13 mouse cellular contexts compared by ENCODE assay signal in genomic region chr17:27603522-27604234, GRCm38 (mm10). TPM values are rescaled to one million over a fixed set of nuclear protein-coding genes. Genes with fewer than 3 reads are reported as not detected.
A peak's percentile ranks its signal among the peaks of the same experiment; 100 is the strongest.
DNase-seq lines count a peak whose midpoint lies in the region; ATAC-seq and TF ChIP-seq lines count a peak whose summit lies in the region.
"Had no signal": no experiment of that assay in that cellular context is flagged by ENCODE, and none has a peak within 500 bp of the region (broad histone marks: within the 10 kb centered on the region; RNA-seq: fewer than 3 reads in every experiment).

No protein-coding gene starts in this region.

- DNase-seq in forebrain, postnatal 0 days, result no peak
- no peak for DNase-seq in ES-E14 (ENCODE audit: low read depth, low spot score)
- DNase-seq in gastrocnemius, postnatal 14 days, result peak; percentile 59
- DNase-seq in heart, postnatal 4 days, result peak; percentile 73
- DNase-seq in urinary bladder, postnatal 25 days (ENCODE audit: low spot score), result no peak
- DNase-seq in adrenal gland, postnatal 36 days, result no peak
- DNase-seq in thymus, adult 18-20 months, result no peak
- DNase-seq: right cerebral cortex, postnatal 25 days had no signal

- H3K4me1 ChIP-seq in forebrain, postnatal 0 days (ENCODE audit: insufficient read depth), result peaks cover 17% of the 10 kb centered on the region; the same call in 1 of the 2 replicates
- H3K4me1 ChIP-seq in forebrain, embryonic 15.5 days, result peaks cover 43% of the 10 kb centered on the region
- peaks cover 9 to 29% of the 10 kb centered on the region in 2 experiments for H3K4me1 ChIP-seq in ES-E14 (ENCODE audit: control insufficient read depth in 2 of 2, insufficient read depth in 2 of 2, low read length in 2 of 2, poor library complexity in 1 of 2)

- in situ Hi-C loops in ES-E14 (cut with MboI; ENCODE audit: low sequenced_read_pairs in 2 of 2, unreplicated experiment in 2 of 2), result no loop called here

- peaks cover 6% of the 10 kb centered on the region for H3K36me3 ChIP-seq in forebrain, postnatal 0 days (ENCODE audit: insufficient read depth)
- H3K36me3 ChIP-seq in forebrain, embryonic 15.5 days, result no peaks in the 10 kb centered on the region
- peaks cover 5% of the 10 kb centered on the region; the same call in 1 of the 2 replicates for H3K36me3 ChIP-seq in ES-E14 (ENCODE audit: control insufficient read depth, insufficient read depth, low read length, poor library complexity, severe bottlenecking)

- H3K9me3 ChIP-seq in forebrain, postnatal 0 days (ENCODE audit: low read length), result no peaks in the 10 kb centered on the region
- no peaks in the 10 kb centered on the region for H3K9me3 ChIP-seq in forebrain, embryonic 15.5 days
- H3K9me3 ChIP-seq in ES-E14 (ENCODE audit: control insufficient read depth, insufficient read depth, low read depth, low read length), result no peaks in the 10 kb centered on the region

- no peaks in the 10 kb centered on the region for H3K27me3 ChIP-seq in forebrain, postnatal 0 days (ENCODE audit: insufficient read depth, low read length)
- H3K27me3 ChIP-seq in forebrain, embryonic 15.5 days, result no peaks in the 10 kb centered on the region
- H3K27me3 ChIP-seq: CH12.LX had no signal

- WGBS in forebrain, postnatal 0 days, result 63% methylated on average over 21 of the region's 21 CpGs
- WGBS in forebrain, embryonic 15.5 days, result 73% methylated on average over 21 of the region's 21 CpGs

- no peak overlapping the region for H3K4me3 ChIP-seq in forebrain, postnatal 0 days (ENCODE audit: low read depth, low read length)
- no peak overlapping the region for H3K4me3 ChIP-seq in forebrain, embryonic 15.5 days
- H3K4me3 ChIP-seq in ES-E14 (ENCODE audit: insufficient read depth in 1 of 2, low read depth in 1 of 2, low read length in 2 of 2, poor library complexity in 1 of 2, severe bottlenecking in 1 of 2), result no peak overlapping the region

- no peak for ATAC-seq in forebrain, postnatal 0 days
- ATAC-seq in forebrain, embryonic 15.5 days (replicated peaks), result no peak
- ATAC-seq: forebrain, embryonic 16.5 days had no signal

- intact Hi-C loops in gastrocnemius, postnatal 14 days (cut with DNase I; ENCODE audit: low total_unique reads), result no loop called here

- 0 out of 2 replicates have a peak overlapping the region, but pooled peaks have one; percentile 2 for H3K27ac ChIP-seq in forebrain, postnatal 0 days (ENCODE audit: low read depth, low read length)
- no peak overlapping the region for H3K27ac ChIP-seq in forebrain, embryonic 15.5 days (replicated peaks)
- H3K27ac ChIP-seq in ES-E14 (ENCODE audit: insufficient read depth, low read depth, low read length, poor library complexity, severe bottlenecking), result peak overlapping the region; percentile 20; the same call in 1 of the 2 replicates

- no peak for TF ChIP-seq CTCF in forebrain, postnatal 0 days (IDR thresholded peaks at IDR 0.05; ENCODE audit: low read depth)

- H3K9ac ChIP-seq in forebrain, postnatal 0 days, result no peak overlapping the region
- no peak overlapping the region for H3K9ac ChIP-seq in forebrain, embryonic 15.5 days (replicated peaks)
- no peak overlapping the region for H3K9ac ChIP-seq in ES-E14 (ENCODE audit: insufficient read depth, low read depth, low read length, poor library complexity, severe bottlenecking)

- H3K4me2 ChIP-seq in forebrain, postnatal 0 days (ENCODE audit: low read depth), result no peak overlapping the region
- H3K4me2 ChIP-seq in forebrain, embryonic 15.5 days (replicated peaks), result no peak overlapping the region

TF ChIP-seq in ES-E14, 5 proteins besides CTCF, POLR2A, EP300 and RAD21:
- TF ChIP-seq ZC3H11A (IDR thresholded peaks at IDR 0.05; ENCODE audit: borderline replicate concordance, low read depth, low read length), result no peak
- TF ChIP-seq HCFC1 (IDR thresholded peaks at IDR 0.05; ENCODE audit: borderline replicate concordance, insufficient read depth, low read length), result no peak
- TF ChIP-seq ZNF384 (IDR thresholded peaks at IDR 0.05; ENCODE audit: low read depth, low read length), result no peak
TF ChIP-seq in ES-E14: peak in this region for 0.

RNA-seq across cellular contexts. Expression of gene Nudt3, which starts 19.6 kb away (rescaled TPM):
- 324 and 329 TPM in 2 replicates for total RNA-seq in forebrain, postnatal 0 days (2014; rRNA removed)
- polyA plus RNA-seq in forebrain, postnatal 0 days (2015; fragmentation: Nextera tagmentation; extraction: Ambion mirVana), result 249 TPM in 2 replicates
- 273 and 295 TPM in 2 replicates for polyA plus RNA-seq in forebrain, embryonic 15.5 days (2015; fragmentation: Nextera tagmentation; extraction: Ambion mirVana)
- total RNA-seq in ES-E14 (2012; rRNA removed), result 79.9 and 97.9 TPM in 2 replicates
- total RNA-seq in gastrocnemius, postnatal 14 days (2021), result 100 to 1,000 TPM; 218 to 230 TPM
- total RNA-seq in heart, postnatal 4 days (2021), result 100 to 1,000 TPM; 340 to 371 TPM
- total RNA-seq in adrenal gland, postnatal 36 days (2021), result 100 to 1,000 TPM; 191 to 211 TPM

RNA-seq across cellular contexts. Expression of gene RPS10-NUDT3, which starts 31.3 kb away (rescaled TPM):
- not detected in 2 replicates for total RNA-seq in forebrain, postnatal 0 days (2014; rRNA removed)
- not detected in 2 replicates for polyA plus RNA-seq in forebrain, postnatal 0 days (2015; fragmentation: Nextera tagmentation; extraction: Ambion mirVana)
- not detected in 2 replicates for polyA plus RNA-seq in forebrain, embryonic 15.5 days (2015; fragmentation: Nextera tagmentation; extraction: Ambion mirVana)
- total RNA-seq in ES-E14 (2012; rRNA removed), result not detected in 2 replicates
- not detected for total RNA-seq in gastrocnemius, postnatal 14 days (2021)
- not detected for total RNA-seq in heart, postnatal 4 days (2021)
- not detected for total RNA-seq in adrenal gland, postnatal 36 days (2021)
- total RNA-seq: adrenal gland, postnatal 4 days; CH12.LX; midbrain, postnatal 0 days had no signal
- polyA plus RNA-seq: forebrain, embryonic 16.5 days; midbrain, postnatal 0 days had no signal

RNA-seq across cellular contexts. Expression of gene Rps10, which starts 32.8 kb away (rescaled TPM):
- total RNA-seq in forebrain, postnatal 0 days (2014; rRNA removed), result 1,348 and 1,517 TPM in 2 replicates
- polyA plus RNA-seq in forebrain, postnatal 0 days (2015; fragmentation: Nextera tagmentation; extraction: Ambion mirVana), result 502 and 620 TPM in 2 replicates
- polyA plus RNA-seq in forebrain, embryonic 15.5 days (2015; fragmentation: Nextera tagmentation; extraction: Ambion mirVana), result 578 and 580 TPM in 2 replicates
- total RNA-seq in ES-E14 (2012; rRNA removed), result 1,842 and 2,049 TPM in 2 replicates
- total RNA-seq in gastrocnemius, postnatal 14 days (2021), result 100 to 1,000 TPM; 514 to 595 TPM
- 100 to 1,000 TPM; 857 to 917 TPM for total RNA-seq in heart, postnatal 4 days (2021)
- total RNA-seq in adrenal gland, postnatal 36 days (2021), result 1,000 to 10,000 TPM in 1 of 2 experiments, 100 to 1,000 TPM in 1; 945 to 1,005 TPM

RNA-seq across cellular contexts. Expression of gene AI413582, which starts 38.1 kb away (rescaled TPM):
- 35.0 and 70.3 TPM in 2 replicates for total RNA-seq in forebrain, postnatal 0 days (2014; rRNA removed)
- polyA plus RNA-seq in forebrain, postnatal 0 days (2015; fragmentation: Nextera tagmentation; extraction: Ambion mirVana), result 85.2 and 92.8 TPM in 2 replicates
- polyA plus RNA-seq in forebrain, embryonic 15.5 days (2015; fragmentation: Nextera tagmentation; extraction: Ambion mirVana), result 34.8 and 37.4 TPM in 2 replicates
- 6.8 and 9.2 TPM in 2 replicates for total RNA-seq in ES-E14 (2012; rRNA removed)
- total RNA-seq in gastrocnemius, postnatal 14 days (2021), result 1 to 10 TPM; 2.6 to 4.4 TPM
- 1 to 10 TPM; 8.7 to 8.8 TPM for total RNA-seq in heart, postnatal 4 days (2021)
- 10 to 100 TPM; 20.0 to 22.9 TPM for total RNA-seq in adrenal gland, postnatal 36 days (2021)

RNA-seq across cellular contexts. Expression of gene Hmga1, which starts 47.4 kb away (rescaled TPM):
- 84.7 and 99.1 TPM in 2 replicates for total RNA-seq in forebrain, postnatal 0 days (2014; rRNA removed)
- 122 and 123 TPM in 2 replicates for polyA plus RNA-seq in forebrain, postnatal 0 days (2015; fragmentation: Nextera tagmentation; extraction: Ambion mirVana)
- 106 and 121 TPM in 2 replicates for polyA plus RNA-seq in forebrain, embryonic 15.5 days (2015; fragmentation: Nextera tagmentation; extraction: Ambion mirVana)
- total RNA-seq in ES-E14 (2012; rRNA removed), result 142 and 175 TPM in 2 replicates
- 10 to 100 TPM; 17.2 to 18.7 TPM for total RNA-seq in gastrocnemius, postnatal 14 days (2021)
- total RNA-seq in heart, postnatal 4 days (2021), result 10 to 100 TPM; 54.8 to 59.1 TPM
- total RNA-seq in adrenal gland, postnatal 36 days (2021), result 10 to 100 TPM; 16.1 to 19.4 TPM

Comparison
In these comparisons a context has a peak if more than half of its experiments do, and no peak if none do; other contexts are left out.
1. DNase-seq: peak in gastrocnemius, postnatal 14 days (single experiment) and heart, postnatal 4 days (single experiment); none in forebrain, postnatal 0 days (single experiment), ES-E14 (single experiment), urinary bladder, postnatal 25 days (single experiment), adrenal gland, postnatal 36 days (0 of 2) and thymus, adult 18-20 months (0 of 2).